Mouse (Mus musculus) brain, embryonic 14.5 days (tissue): ENCODE data around the gene Mvk.

Experiments used
- CTCF ChIP-seq: fragments of 200-500 bp; IDR thresholded peaks from 2 replicates; pipeline ENCODE4 v1.5.1; 2012; ENCODE audit warnings: inconsistent platforms, mild to moderate bottlenecking, moderate library complexity, borderline replicate concordance; ENCODE audit not compliant: insufficient read depth, insufficient read length; ENCODE audit errors: extremely low read depth
- POLR2A ChIP-seq: fragments of 200-500 bp; IDR thresholded peaks from 2 replicates; pipeline ENCODE4 v1.6.1; 2012; ENCODE audit warnings: mild to moderate bottlenecking, inconsistent platforms, borderline replicate concordance; ENCODE audit not compliant: poor library complexity, insufficient read depth, insufficient read length, severe bottlenecking; ENCODE audit errors: extremely low read depth

GRCm38 (mm10) chr5:114504826-114505225 is 60.8 kb downstream of the Mvk start:
- TF ChIP-seq POLR2A (no peak), CTCF (no peak)
